Comparison of ENCODE assay signal across 18 mouse cellular contexts in the genomic region with DNA sequence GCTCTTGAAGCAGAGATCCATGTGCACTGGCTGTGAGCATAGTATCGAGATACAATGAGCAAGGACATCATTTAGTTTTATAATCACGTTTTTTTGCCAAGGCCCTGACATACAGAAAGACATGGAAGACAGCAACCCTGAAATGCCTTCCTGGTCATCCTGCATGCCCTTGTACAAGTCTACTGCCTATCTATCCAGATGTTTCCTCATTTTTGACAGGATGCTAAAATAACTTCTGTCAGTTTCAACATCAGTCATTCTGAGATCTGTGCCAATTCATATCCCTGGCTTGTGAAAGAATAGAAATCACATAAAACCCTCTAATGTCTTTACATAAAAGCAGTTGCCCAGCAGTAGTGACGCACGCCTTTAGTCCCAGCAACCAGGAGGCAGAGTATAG.
"Had no signal": no experiment of that assay in that cellular context is flagged by ENCODE, and none has a peak within 500 bp of the region (broad histone marks: within the 10 kb centered on the region; RNA-seq: fewer than 3 reads in every experiment).

No protein-coding gene starts in this region.

- H3K4me3 ChIP-seq: left cerebral cortex, adult 2 months; liver, embryonic 13.5 days; lung, embryonic 15.5 days; midbrain, embryonic 12.5 days; midbrain, embryonic 15.5 days; neural tube, embryonic 12.5 days; neural tube, embryonic 15.5 days had no signal

- DNase-seq: kidney, adult 18-20 months; kidney, adult 9 months; kidney, postnatal 10 days; kidney, postnatal 36 days; layer of hippocampus, postnatal 36 days; liver, embryonic 13.5 days; lung, postnatal 14 days; right cerebral cortex, adult 18-20 months; right cerebral cortex, postnatal 14 days; right cerebral cortex, postnatal 4 days; thymus, adult 2 months; thymus, postnatal 25 days had no signal

- ATAC-seq: midbrain, embryonic 15.5 days had no signal

- H3K4me1 ChIP-seq: lung, embryonic 15.5 days; midbrain, embryonic 15.5 days; neural tube, embryonic 15.5 days had no signal
